8 mouse cellular contexts compared by ENCODE assay signal in genomic region chr3:65392421-65392817, GRCm38 (mm10). TPM values are rescaled to one million over a fixed set of nuclear protein-coding genes. Genes with fewer than 3 reads are reported as not detected.
DNase-seq lines count a peak whose midpoint lies in the region; ATAC-seq lines count a peak whose summit lies in the region.

Ssr3 (minus strand) TSS chr3:65392623.

- peak within 1 kb of the TSS; percentile 79 for H3K4me3 ChIP-seq in hindbrain, embryonic 14.5 days (replicated peaks; ENCODE audit: low read length)

- peaks cover 7% of the 10 kb centered on the region for H3K4me1 ChIP-seq in hindbrain, embryonic 14.5 days (replicated peaks; ENCODE audit: control insufficient read depth, insufficient read depth, low read length)

- H3K36me3 ChIP-seq in hindbrain, embryonic 14.5 days (replicated peaks; ENCODE audit: control insufficient read depth, insufficient read depth) = peaks cover 30% of the 10 kb centered on the region

- no peaks in the 10 kb centered on the region for H3K27me3 ChIP-seq in hindbrain, embryonic 14.5 days (ENCODE audit: control insufficient read depth, insufficient read depth, low read length)

- H3K9ac ChIP-seq in hindbrain, embryonic 14.5 days = peak within 1 kb of the TSS; percentile 72

- no peaks in the 10 kb centered on the region for H3K9me3 ChIP-seq in hindbrain, embryonic 14.5 days (ENCODE audit: control insufficient read depth, low read length)

- ATAC-seq in hindbrain, embryonic 14.5 days (ENCODE audit: low FRiP score) = peak; percentile 100

- peak within 1 kb of the TSS; percentile 83 for H3K27ac ChIP-seq in hindbrain, embryonic 14.5 days

- peak; percentile 99 for DNase-seq in R1 (ENCODE audit: low read depth, low spot score)
- peak; percentile 97 to 98 for DNase-seq in cerebellum, postnatal 25 days
- peak; percentile 95 to 96 for DNase-seq in frontal cortex, postnatal 25 days (ENCODE audit: low spot score in 2 of 2)
- peak; percentile 97 for DNase-seq in hindbrain, embryonic 14.5 days (ENCODE audit: low spot score)
- DNase-seq in layer of hippocampus, postnatal 36 days = peak; percentile 96 to 98
- peak; percentile 99 for DNase-seq in lung, postnatal 36 days
- DNase-seq in retina, postnatal 1 day = peak; percentile 98
- peak; percentile 88 to 96 for DNase-seq in urinary bladder, adult 18-20 months (ENCODE audit: low spot score in 2 of 2)

- under 1% methylated on average over 36 of the region's 36 CpGs for WGBS in hindbrain, embryonic 14.5 days

- peak within 1 kb of the TSS; percentile 79 for H3K4me2 ChIP-seq in hindbrain, embryonic 14.5 days (replicated peaks)

RNA-seq across cellular contexts. Expression of gene Ssr3, which starts in this region (rescaled TPM):
- 193 and 215 TPM in 2 replicates for polyA plus RNA-seq in hindbrain, embryonic 14.5 days (2014; fragmentation: Nextera tagmentation; extraction: Ambion mirVana)
- total RNA-seq in layer of hippocampus, postnatal 36 days (2021) = 100 to 1,000 TPM; 115 to 118 TPM

Comparison
In these comparisons a context has a peak if more than half of its experiments do, and no peak if none do; other contexts are left out.
1. Peak in every context shown above with its lines: DNase-seq, ATAC-seq, H3K4me3 ChIP-seq and H3K27ac ChIP-seq.